In genomic region chr11:69932254-69932653, GRCm38 (mm10) we compare ENCODE assay signal across 15 mouse cellular contexts. TPM values are rescaled to one million over a fixed set of nuclear protein-coding genes. Genes with fewer than 3 reads are reported as not detected.
DNase-seq lines count a peak whose midpoint lies in the region; ATAC-seq and TF ChIP-seq lines count a peak whose summit lies in the region.
"Had no signal": no experiment of that assay in that cellular context is flagged by ENCODE, and none has a peak within 500 bp of the region (broad histone marks: within the 10 kb centered on the region; RNA-seq: fewer than 3 reads in every experiment).

No protein-coding gene starts in this region.

- H3K36me3 ChIP-seq in kidney, postnatal 0 days (ENCODE audit: insufficient read depth, low read length) = no peaks in the 10 kb centered on the region
- no peaks in the 10 kb centered on the region for H3K36me3 ChIP-seq in neural tube, embryonic 11.5 days (ENCODE audit: control insufficient read depth, insufficient read depth, low read length)
- H3K36me3 ChIP-seq in MEL (ENCODE audit: control insufficient read depth in 1 of 2, insufficient read depth in 2 of 2, low read length in 2 of 2) = peaks cover 0 to 36% of the 10 kb centered on the region in 2 experiments; a peak in 2 of 4 replicates
- H3K36me3 ChIP-seq: hindbrain, embryonic 15.5 days; liver, embryonic 15.5 days; midbrain, embryonic 10.5 days; neural tube, embryonic 15.5 days had no signal

- H3K4me1 ChIP-seq in kidney, postnatal 0 days (replicated peaks; ENCODE audit: insufficient read depth, low read length) = peaks cover 20% of the 10 kb centered on the region
- H3K4me1 ChIP-seq in neural tube, embryonic 11.5 days (ENCODE audit: control insufficient read depth, insufficient read depth, low read length) = peaks cover 12% of the 10 kb centered on the region; the same call in 1 of the 2 replicates
- H3K4me1 ChIP-seq in MEL (ENCODE audit: control insufficient read depth in 1 of 2, insufficient read depth in 2 of 2, low read length in 2 of 2) = peaks cover 9 to 37% of the 10 kb centered on the region in 2 experiments; a peak in 3 of 4 replicates

- H3K4me2 ChIP-seq in kidney, postnatal 0 days (ENCODE audit: low read length) = no peak overlapping the region
- H3K4me2 ChIP-seq in neural tube, embryonic 11.5 days (ENCODE audit: low read depth) = no peak overlapping the region
- H3K4me2 ChIP-seq: hindbrain, embryonic 15.5 days; liver, embryonic 15.5 days; neural tube, embryonic 15.5 days had no signal

- 51% methylated on average over 3 of the region's 3 CpGs for WGBS in kidney, postnatal 0 days
- WGBS in neural tube, embryonic 11.5 days = 43% methylated on average over 3 of the region's 3 CpGs

- no peaks in the 10 kb centered on the region for H3K79me2 ChIP-seq in MEL (ENCODE audit: control insufficient read depth, insufficient read depth, low read length, poor library complexity)

- H3K9ac ChIP-seq in kidney, postnatal 0 days (ENCODE audit: low read depth, low read length) = no peak overlapping the region
- no peak overlapping the region for H3K9ac ChIP-seq in neural tube, embryonic 11.5 days (ENCODE audit: low read length)
- peak overlapping the region; percentile 56 for H3K9ac ChIP-seq in MEL (ENCODE audit: control insufficient read depth, low read depth, low read length, poor library complexity, severe bottlenecking)
- H3K9ac ChIP-seq: hindbrain, embryonic 15.5 days; liver, embryonic 15.5 days; neural tube, embryonic 15.5 days had no signal

- DNase-seq in kidney, postnatal 0 days (ENCODE audit: low spot score) = no peak
- DNase-seq in kidney, adult 8-10 months = no peak
- DNase-seq in neural tube, embryonic 11.5 days (ENCODE audit: low spot score) = peak; percentile 7
- no peak for DNase-seq in neural tube, embryonic 10.5 days (ENCODE audit: extremely low spot score, low spot score)
- DNase-seq in MEL (ENCODE audit: low read depth, low spot score) = peak; percentile 59
- DNase-seq in thymus, postnatal 25 days = peak; percentile 43
- DNase-seq in kidney, adult 18-20 months = no peak
- DNase-seq: adrenal gland, postnatal 10 days; cerebellum, adult 11 months; gastrocnemius, postnatal 14 days; kidney, postnatal 4 days had no signal

- H3K9me3 ChIP-seq in kidney, postnatal 0 days (replicated peaks; ENCODE audit: low read length) = no peaks in the 10 kb centered on the region
- H3K9me3 ChIP-seq in neural tube, embryonic 11.5 days (ENCODE audit: control insufficient read depth, low read length) = no peaks in the 10 kb centered on the region
- H3K9me3 ChIP-seq in MEL (replicated peaks; ENCODE audit: insufficient read depth, low read length) = no peaks in the 10 kb centered on the region
- H3K9me3 ChIP-seq: hindbrain, embryonic 15.5 days; liver, embryonic 15.5 days; midbrain, embryonic 10.5 days; neural tube, embryonic 15.5 days had no signal

- H3K4me3 ChIP-seq in kidney, postnatal 0 days (replicated peaks; ENCODE audit: low read depth, low read length) = no peak overlapping the region
- H3K4me3 ChIP-seq in neural tube, embryonic 11.5 days (ENCODE audit: low read depth, low read length) = no peak overlapping the region
- H3K4me3 ChIP-seq in MEL (ENCODE audit: control insufficient read depth in 1 of 2, insufficient read depth in 1 of 2, low read depth in 2 of 2, low read length in 2 of 2) = peak overlapping the region in 1 of 2 experiments; percentile 47; a peak in 2 of 4 replicates
- H3K4me3 ChIP-seq: hindbrain, embryonic 15.5 days; liver, embryonic 15.5 days; midbrain, embryonic 10.5 days; neural tube, embryonic 15.5 days had no signal

- TF ChIP-seq POLR2A in MEL (IDR thresholded peaks at IDR 0.05; ENCODE audit: control insufficient read depth in 1 of 2, insufficient read depth in 1 of 2, low read depth in 1 of 2, low read length in 2 of 2, poor library complexity in 1 of 2) = no peak

- TF ChIP-seq RAD21 in MEL (IDR thresholded peaks at IDR 0.05; ENCODE audit: low read depth, low read length) = peak; percentile 3; the same call in 1 of the 2 replicates

- ATAC-seq in kidney, postnatal 0 days (replicated peaks; ENCODE audit: low FRiP score, low read depth) = no peak
- ATAC-seq in neural tube, embryonic 11.5 days (ENCODE audit: insufficient read depth, low FRiP score, low TSS enrichment) = no peak

- no peak overlapping the region for H3K27ac ChIP-seq in kidney, postnatal 0 days
- no peak overlapping the region for H3K27ac ChIP-seq in neural tube, embryonic 11.5 days (ENCODE audit: low read depth, low read length)
- peak overlapping the region; percentile 99 for H3K27ac ChIP-seq in MEL (ENCODE audit: control insufficient read depth, low read depth, low read length)
- H3K27ac ChIP-seq: hindbrain, embryonic 15.5 days; liver, embryonic 15.5 days; midbrain, embryonic 10.5 days; neural tube, embryonic 15.5 days had no signal

- TF ChIP-seq EP300 in MEL (IDR thresholded peaks at IDR 0.05; ENCODE audit: low read depth in 1 of 2, low read length in 2 of 2) = no peak

- H3K27me3 ChIP-seq in kidney, postnatal 0 days (ENCODE audit: insufficient read depth, low read length) = no peaks in the 10 kb centered on the region; the same call in 1 of the 2 replicates
- peaks cover 18% of the 10 kb centered on the region for H3K27me3 ChIP-seq in neural tube, embryonic 11.5 days (ENCODE audit: control insufficient read depth, insufficient read depth, low read length)
- no peaks in the 10 kb centered on the region for H3K27me3 ChIP-seq in MEL (ENCODE audit: control insufficient read depth in 1 of 2, insufficient read depth in 2 of 2, low read length in 2 of 2)

- TF ChIP-seq CTCF in kidney, postnatal 0 days (IDR thresholded peaks at IDR 0.05; ENCODE audit: low read depth) = peak; percentile 33; the same call in 1 of the 2 replicates
- peak; percentile 39 to 66 (median 47) for TF ChIP-seq CTCF in MEL (IDR thresholded peaks at IDR 0.05 in 2 of 3, conservative IDR thresholded peaks at IDR 0.05 in 1 of 3; ENCODE audit: control insufficient read depth in 1 of 3, insufficient read depth in 1 of 3, low read depth in 2 of 3, low read length in 3 of 3, poor library complexity in 1 of 3, severe bottlenecking in 1 of 3)

TF ChIP-seq in MEL, 35 proteins besides CTCF, POLR2A, EP300 and RAD21:
- TF ChIP-seq NELFE (IDR thresholded peaks at IDR 0.05; ENCODE audit: low read depth, low read length) = no peak
- no peak for TF ChIP-seq USF2 (IDR thresholded peaks at IDR 0.05; ENCODE audit: borderline replicate concordance in 1 of 2, insufficient read depth in 1 of 2, low read depth in 1 of 2, low read length in 2 of 2)
- no peak for TF ChIP-seq ZNF384 (IDR thresholded peaks at IDR 0.05; ENCODE audit: low read depth, low read length)
- TF ChIP-seq ZC3H11A (IDR thresholded peaks at IDR 0.05; ENCODE audit: low read depth, low read length) = no peak
- no peak for TF ChIP-seq NRF1 (IDR thresholded peaks at IDR 0.05; ENCODE audit: insufficient read depth, low read depth, low read length, poor library complexity, severe bottlenecking)
- TF ChIP-seq KAT2A (conservative IDR thresholded peaks at IDR 0.05; ENCODE audit: low read depth, low read length) = no peak
- no peak for TF ChIP-seq MAFK (IDR thresholded peaks at IDR 0.05; ENCODE audit: borderline replicate concordance, low read depth, low read length)
- TF ChIP-seq ZMIZ1 (IDR thresholded peaks at IDR 0.05; ENCODE audit: low read depth, low read length) = no peak
TF ChIP-seq in MEL: peak in this region for 0.

RNA-seq across cellular contexts. Expression of gene Ybx2, which starts 3.3 kb away (rescaled TPM):
- polyA plus RNA-seq in kidney, postnatal 0 days (2015; fragmentation: Nextera tagmentation; extraction: Ambion mirVana) = 6.8 and 7.5 TPM in 2 replicates
- 3.4 and 4.2 TPM in 2 replicates for polyA plus RNA-seq in neural tube, embryonic 11.5 days (2014; fragmentation: Nextera tagmentation; extraction: Ambion mirVana)
- 0.33 and 0.50 TPM in 2 replicates for total RNA-seq in MEL (2012; rRNA removed)
- under 1 TPM in 1 of 2 experiments, not detected in 1; 0.92 TPM for polyA plus RNA-seq in MEL (2012; ENCODE audit: insufficient read depth in 1 of 2, insufficient read length in 2 of 2, low read depth in 1 of 2, low replicate concordance in 2 of 2, missing spikeins in 1 of 2)
- polyA plus RNA-seq: liver, embryonic 15.5 days had no signal

RNA-seq across cellular contexts. Expression of gene Eif5a, which starts 10.5 kb away (rescaled TPM):
- 1,371 and 1,476 TPM in 2 replicates for polyA plus RNA-seq in kidney, postnatal 0 days (2015; fragmentation: Nextera tagmentation; extraction: Ambion mirVana)
- polyA plus RNA-seq in neural tube, embryonic 11.5 days (2014; fragmentation: Nextera tagmentation; extraction: Ambion mirVana) = 1,905 and 1,926 TPM in 2 replicates
- total RNA-seq in MEL (2012; rRNA removed) = 1,428 and 1,539 TPM in 2 replicates
- polyA plus RNA-seq in MEL (2012; ENCODE audit: insufficient read depth in 1 of 2, insufficient read length in 2 of 2, low read depth in 1 of 2, low replicate concordance in 2 of 2, missing spikeins in 1 of 2) = 1,000 to 10,000 TPM; 1,272 to 3,185 TPM

RNA-seq across cellular contexts. Expression of gene Slc2a4, which starts 15.7 kb away (rescaled TPM):
- 21.4 and 23.1 TPM in 2 replicates for polyA plus RNA-seq in kidney, postnatal 0 days (2015; fragmentation: Nextera tagmentation; extraction: Ambion mirVana)
- polyA plus RNA-seq in neural tube, embryonic 11.5 days (2014; fragmentation: Nextera tagmentation; extraction: Ambion mirVana) = 11.4 and 11.8 TPM in 2 replicates
- 0.12 TPM in 1 of 2 replicates, not detected in the other for total RNA-seq in MEL (2012; rRNA removed)
- polyA plus RNA-seq in MEL (2012; ENCODE audit: insufficient read depth in 1 of 2, insufficient read length in 2 of 2, low read depth in 1 of 2, low replicate concordance in 2 of 2, missing spikeins in 1 of 2) = under 1 TPM in 1 of 2 experiments, not detected in 1; 0.19 TPM

RNA-seq across cellular contexts. Expression of gene Gps2, which starts 18.6 kb away (rescaled TPM):
- polyA plus RNA-seq in kidney, postnatal 0 days (2015; fragmentation: Nextera tagmentation; extraction: Ambion mirVana) = 63.0 and 65.0 TPM in 2 replicates
- 84.0 and 93.7 TPM in 2 replicates for polyA plus RNA-seq in neural tube, embryonic 11.5 days (2014; fragmentation: Nextera tagmentation; extraction: Ambion mirVana)
- 64.5 and 78.0 TPM in 2 replicates for total RNA-seq in MEL (2012; rRNA removed)
- 100 to 1,000 TPM in 1 of 2 experiments, not detected in 1; 113 TPM for polyA plus RNA-seq in MEL (2012; ENCODE audit: insufficient read depth in 1 of 2, insufficient read length in 2 of 2, low read depth in 1 of 2, low replicate concordance in 2 of 2, missing spikeins in 1 of 2)

RNA-seq across cellular contexts. Expression of gene Neurl4, which starts 31.4 kb away (rescaled TPM):
- polyA plus RNA-seq in kidney, postnatal 0 days (2015; fragmentation: Nextera tagmentation; extraction: Ambion mirVana) = 9.7 and 12.7 TPM in 2 replicates
- 14.2 and 18.0 TPM in 2 replicates for polyA plus RNA-seq in neural tube, embryonic 11.5 days (2014; fragmentation: Nextera tagmentation; extraction: Ambion mirVana)
- total RNA-seq in MEL (2012; rRNA removed) = 47.3 and 58.0 TPM in 2 replicates
- polyA plus RNA-seq in MEL (2012; ENCODE audit: insufficient read depth in 1 of 2, insufficient read length in 2 of 2, low read depth in 1 of 2, low replicate concordance in 2 of 2, missing spikeins in 1 of 2) = 10 to 100 TPM in 1 of 2 experiments, not detected in 1; 50.9 TPM

Comparison
In these comparisons a context has a peak if more than half of its experiments do, and no peak if none do; other contexts are left out.
1. DNase-seq: peak in neural tube, embryonic 11.5 days (single experiment), MEL (single experiment) and thymus, postnatal 25 days (single experiment); none in kidney, postnatal 0 days (single experiment), kidney, adult 8-10 months (0 of 2), neural tube, embryonic 10.5 days (single experiment) and kidney, adult 18-20 months (single experiment).
2. RNA of gene Slc2a4, which starts 15.7 kb away (polyA plus RNA-seq): 21.4 to 23.1 TPM in kidney, postnatal 0 days and 11.4 to 11.8 TPM in neural tube, embryonic 11.5 days; 0.19 TPM in MEL; every median in the first group is over 10 times any median in the second.